Comparison of ENCODE assay signal across 8 mouse cellular contexts in the genomic region with DNA sequence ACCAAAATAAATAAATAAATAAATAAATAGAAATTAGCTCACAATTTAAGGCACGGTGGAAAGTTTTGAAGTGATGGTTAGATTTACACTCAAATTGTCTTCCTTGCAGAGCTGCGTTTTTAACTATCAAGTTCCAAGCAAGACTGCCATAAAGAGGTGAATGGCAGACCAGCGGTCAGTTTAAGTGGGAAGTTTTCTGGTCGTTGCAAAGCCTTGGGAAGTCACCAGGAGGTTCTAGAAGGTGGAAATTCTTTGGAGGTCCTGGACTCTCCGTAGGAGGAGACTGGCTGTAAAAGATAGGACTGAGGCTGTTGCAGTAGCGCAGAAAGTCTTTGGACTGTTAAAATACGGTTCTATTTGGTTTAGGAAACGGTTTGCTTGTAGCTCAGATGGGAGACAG. TPM values are rescaled to one million over a fixed set of nuclear protein-coding genes. Genes with fewer than 3 reads are reported as not detected.
DNase-seq lines count a peak whose midpoint lies in the region; ATAC-seq and TF ChIP-seq lines count a peak whose summit lies in the region.

No protein-coding gene starts in this region.

- no peak for TF ChIP-seq CTCF in kidney, adult 2 months (conservative IDR thresholded peaks at IDR 0.05; ENCODE audit: insufficient read depth, insufficient read length, low read depth, low read length)
- no peak for TF ChIP-seq CTCF in bone marrow, adult 2 months (IDR thresholded peaks at IDR 0.05; ENCODE audit: control insufficient read depth, insufficient read depth, low read length)

- H3K4me3 ChIP-seq in kidney, adult 2 months (ENCODE audit: insufficient read depth, low read depth, low read length): peak overlapping the region; percentile 72
- H3K4me3 ChIP-seq in bone marrow, adult 2 months (replicated peaks; ENCODE audit: control insufficient read depth, low read depth, low read length): peak overlapping the region; percentile 70
- H3K4me3 ChIP-seq in hindbrain, embryonic 14.5 days (replicated peaks; ENCODE audit: low read length): peak overlapping the region; percentile 91
- H3K4me3 ChIP-seq in midbrain, embryonic 12.5 days: peak overlapping the region; percentile 78

- peak overlapping the region; percentile 75 for H3K27ac ChIP-seq in kidney, adult 2 months (ENCODE audit: insufficient read depth, low read depth, low read length)
- peak overlapping the region; percentile 44 for H3K27ac ChIP-seq in bone marrow, adult 2 months (ENCODE audit: control insufficient read depth, insufficient read depth, low read depth, low read length, poor library complexity)
- peak overlapping the region; percentile 92 for H3K27ac ChIP-seq in hindbrain, embryonic 14.5 days
- H3K27ac ChIP-seq in midbrain, embryonic 12.5 days (replicated peaks): peak overlapping the region; percentile 87

- no peaks in the 10 kb centered on the region; the same call in 1 of the 2 replicates for H3K9me3 ChIP-seq in hindbrain, embryonic 14.5 days (ENCODE audit: control insufficient read depth, low read length)
- peaks cover 10% of the 10 kb centered on the region; the same call in 1 of the 2 replicates for H3K9me3 ChIP-seq in midbrain, embryonic 12.5 days

- no peak; the same call in 1 of the 2 replicates for ATAC-seq in hindbrain, embryonic 14.5 days (ENCODE audit: low FRiP score)
- no peak; the same call in 1 of the 2 replicates for ATAC-seq in midbrain, embryonic 12.5 days (ENCODE audit: low FRiP score, low read depth)
- no peak for ATAC-seq in erythroid progenitor cell, adult 5-6 weeks (replicated peaks; ENCODE audit: low FRiP score, poor library complexity, severe bottlenecking)

- peak overlapping the region; percentile 88 for H3K4me2 ChIP-seq in hindbrain, embryonic 14.5 days (replicated peaks)
- H3K4me2 ChIP-seq in midbrain, embryonic 12.5 days (replicated peaks): peak overlapping the region; percentile 79

- H3K9ac ChIP-seq in hindbrain, embryonic 14.5 days: peak overlapping the region; percentile 86
- peak overlapping the region; percentile 78 for H3K9ac ChIP-seq in midbrain, embryonic 12.5 days (replicated peaks)

- H3K36me3 ChIP-seq in kidney, adult 2 months (ENCODE audit: control insufficient read depth, insufficient read depth, low read length): no peaks in the 10 kb centered on the region
- peaks cover 31% of the 10 kb centered on the region for H3K36me3 ChIP-seq in hindbrain, embryonic 14.5 days (replicated peaks; ENCODE audit: control insufficient read depth, insufficient read depth)
- peaks cover 32% of the 10 kb centered on the region for H3K36me3 ChIP-seq in midbrain, embryonic 12.5 days

- peaks cover 3% of the 10 kb centered on the region; the same call in 1 of the 2 replicates for H3K4me1 ChIP-seq in kidney, adult 2 months (ENCODE audit: control insufficient read depth, insufficient read depth, low read length)
- H3K4me1 ChIP-seq in bone marrow, adult 2 months (ENCODE audit: control insufficient read depth, insufficient read depth, low read length): peaks cover 3% of the 10 kb centered on the region; the same call in 1 of the 2 replicates
- peaks cover 25% of the 10 kb centered on the region for H3K4me1 ChIP-seq in hindbrain, embryonic 14.5 days (replicated peaks; ENCODE audit: control insufficient read depth, insufficient read depth, low read length)
- H3K4me1 ChIP-seq in midbrain, embryonic 12.5 days: peaks cover 29% of the 10 kb centered on the region

- no peak for TF ChIP-seq POLR2A in kidney, adult 2 months (IDR thresholded peaks at IDR 0.05; ENCODE audit: low read depth, low read length)
- TF ChIP-seq POLR2A in bone marrow, adult 2 months (IDR thresholded peaks at IDR 0.05; ENCODE audit: borderline replicate concordance, control insufficient read depth, low read depth, low read length): no peak

- 2% methylated on average over 8 of the region's 8 CpGs for WGBS in kidney, adult 2 months
- WGBS in bone marrow, adult 2 months: 3% methylated on average over 8 of the region's 8 CpGs
- 9% methylated on average over 8 of the region's 8 CpGs for WGBS in hindbrain, embryonic 14.5 days
- WGBS in midbrain, embryonic 12.5 days: 9% methylated on average over 8 of the region's 8 CpGs

- H3K27me3 ChIP-seq in kidney, adult 2 months (replicated peaks; ENCODE audit: control insufficient read depth, insufficient read depth, low read length): no peaks in the 10 kb centered on the region
- no peaks in the 10 kb centered on the region for H3K27me3 ChIP-seq in hindbrain, embryonic 14.5 days (ENCODE audit: control insufficient read depth, insufficient read depth, low read length)
- no peaks in the 10 kb centered on the region for H3K27me3 ChIP-seq in midbrain, embryonic 12.5 days

- no peak for DNase-seq in kidney, adult 2 months
- DNase-seq in kidney, postnatal 36 days: no peak
- peak; percentile 32 for DNase-seq in hindbrain, embryonic 14.5 days (ENCODE audit: low spot score)
- no peak for DNase-seq in thymus, adult 18-20 months
- no peak for DNase-seq in layer of hippocampus, adult 9-11 months

RNA-seq across cellular contexts. Expression of gene Mcoln1, which starts 0.5 kb away (rescaled TPM):
- polyA plus RNA-seq in kidney, adult 2 months (2012; rRNA removed): 239 and 302 TPM in 2 replicates
- 97.4 and 154 TPM in 2 replicates for polyA plus RNA-seq in bone marrow, adult 2 months (2011; ENCODE audit: insufficient read depth, insufficient read length, low replicate concordance, missing spikeins)
- polyA plus RNA-seq in hindbrain, embryonic 14.5 days (2014; fragmentation: Nextera tagmentation; extraction: Ambion mirVana): 70.0 and 86.0 TPM in 2 replicates
- 74.9 and 79.3 TPM in 2 replicates for polyA plus RNA-seq in midbrain, embryonic 12.5 days (2016; fragmentation: Nextera tagmentation; extraction: Ambion mirVana)
- total RNA-seq in erythroid progenitor cell, adult 5-6 weeks (2015; ENCODE audit: low replicate concordance): 45.3 and 65.2 TPM in 2 replicates
- total RNA-seq in erythroid progenitor cell, adult 5-6 weeks (2017; ENCODE audit: low replicate concordance): 82.9 and 267 TPM in 2 replicates

RNA-seq across cellular contexts. Expression of gene Zfp358, which starts 6.8 kb away (rescaled TPM):
- polyA plus RNA-seq in kidney, adult 2 months (2012; rRNA removed): 43.2 and 58.6 TPM in 2 replicates
- 3.9 and 5.8 TPM in 2 replicates for polyA plus RNA-seq in bone marrow, adult 2 months (2011; ENCODE audit: insufficient read depth, insufficient read length, low replicate concordance, missing spikeins)
- 34.5 and 41.2 TPM in 2 replicates for polyA plus RNA-seq in hindbrain, embryonic 14.5 days (2014; fragmentation: Nextera tagmentation; extraction: Ambion mirVana)
- 82.8 and 89.5 TPM in 2 replicates for polyA plus RNA-seq in midbrain, embryonic 12.5 days (2016; fragmentation: Nextera tagmentation; extraction: Ambion mirVana)
- 2.9 TPM in 1 of 2 replicates, not detected in the other for total RNA-seq in erythroid progenitor cell, adult 5-6 weeks (2015; ENCODE audit: low replicate concordance)
- total RNA-seq in erythroid progenitor cell, adult 5-6 weeks (2017; ENCODE audit: low replicate concordance): 2.0 TPM in 1 of 2 replicates, not detected in the other

RNA-seq across cellular contexts. Expression of gene Pnpla6, which starts 15.4 kb away (rescaled TPM):
- 53.3 and 70.7 TPM in 2 replicates for polyA plus RNA-seq in kidney, adult 2 months (2012; rRNA removed)
- 36.3 and 52.7 TPM in 2 replicates for polyA plus RNA-seq in bone marrow, adult 2 months (2011; ENCODE audit: insufficient read depth, insufficient read length, low replicate concordance, missing spikeins)
- 32.7 and 36.5 TPM in 2 replicates for polyA plus RNA-seq in hindbrain, embryonic 14.5 days (2014; fragmentation: Nextera tagmentation; extraction: Ambion mirVana)
- 30.5 and 35.0 TPM in 2 replicates for polyA plus RNA-seq in midbrain, embryonic 12.5 days (2016; fragmentation: Nextera tagmentation; extraction: Ambion mirVana)
- total RNA-seq in erythroid progenitor cell, adult 5-6 weeks (2015; ENCODE audit: low replicate concordance): 110 and 131 TPM in 2 replicates
- total RNA-seq in erythroid progenitor cell, adult 5-6 weeks (2017; ENCODE audit: low replicate concordance): 147 and 272 TPM in 2 replicates

RNA-seq across cellular contexts. Expression of gene Tex45, which starts 29.1 kb away (rescaled TPM):
- 0.05 and 0.11 TPM in 2 replicates for polyA plus RNA-seq in kidney, adult 2 months (2012; rRNA removed)
- polyA plus RNA-seq in bone marrow, adult 2 months (2011; ENCODE audit: insufficient read depth, insufficient read length, low replicate concordance, missing spikeins): 1.00 TPM in 1 of 2 replicates, not detected in the other
- 0.35 and 0.39 TPM in 2 replicates for polyA plus RNA-seq in hindbrain, embryonic 14.5 days (2014; fragmentation: Nextera tagmentation; extraction: Ambion mirVana)
- polyA plus RNA-seq in midbrain, embryonic 12.5 days (2016; fragmentation: Nextera tagmentation; extraction: Ambion mirVana): 0.19 and 0.25 TPM in 2 replicates
- not detected in 2 replicates for total RNA-seq in erythroid progenitor cell, adult 5-6 weeks (2015; ENCODE audit: low replicate concordance)
- not detected in 2 replicates for total RNA-seq in erythroid progenitor cell, adult 5-6 weeks (2017; ENCODE audit: low replicate concordance)

RNA-seq across cellular contexts. Expression of gene Pex11g, which starts 32.3 kb away (rescaled TPM):
- 15.1 and 15.5 TPM in 2 replicates for polyA plus RNA-seq in kidney, adult 2 months (2012; rRNA removed)
- 1.7 and 2.6 TPM in 2 replicates for polyA plus RNA-seq in bone marrow, adult 2 months (2011; ENCODE audit: insufficient read depth, insufficient read length, low replicate concordance, missing spikeins)
- polyA plus RNA-seq in hindbrain, embryonic 14.5 days (2014; fragmentation: Nextera tagmentation; extraction: Ambion mirVana): 2.3 and 3.2 TPM in 2 replicates
- polyA plus RNA-seq in midbrain, embryonic 12.5 days (2016; fragmentation: Nextera tagmentation; extraction: Ambion mirVana): 3.3 and 3.4 TPM in 2 replicates
- total RNA-seq in erythroid progenitor cell, adult 5-6 weeks (2015; ENCODE audit: low replicate concordance): 0.72 TPM in 1 of 2 replicates, not detected in the other
- total RNA-seq in erythroid progenitor cell, adult 5-6 weeks (2017; ENCODE audit: low replicate concordance): not detected in 2 replicates
